Mouse (Mus musculus) kidney, adult 2 months (tissue): ENCODE results near the gene Olfr685.

Experiments
- CTCF ChIP-seq: fragments of 200-500 bp; conservative IDR thresholded peaks from 2 replicates; pipeline ENCODE4 v1.5.1; 2011; ENCODE audit warnings: low read depth, mild to moderate bottlenecking, control low read depth, low read length, moderate library complexity, mixed read lengths; ENCODE audit not compliant: insufficient read depth, insufficient read length
- POLR2A ChIP-seq: fragments of 200-500 bp; IDR thresholded peaks from one replicate; pipeline ENCODE4 v1.6.1; 2011; ENCODE audit warnings: low read depth, low read length, control low read depth

- TF ChIP-seq CTCF (no peak), POLR2A (no peak)
These were observed 44.5 kb downstream of the Olfr685 start for GRCm38 (mm10) chr7:105141275-105141674.
